Mouse (Mus musculus) liver, adult 2 months (tissue): ENCODE results near the gene Bard1.

Experiments used
- CTCF ChIP-seq: fragments of 200-500 bp; IDR thresholded peaks from 2 replicates; pipeline ENCODE4 v1.5.1; 2011; ENCODE audit warnings: low read depth, low read length, control low read depth
- POLR2A ChIP-seq: fragments of 200-500 bp; IDR thresholded peaks from 2 replicates; pipeline ENCODE4 v1.6.1; 2011; ENCODE audit warnings: low read length, control low read depth; ENCODE audit not compliant: insufficient read depth; ENCODE audit errors: extremely low read depth

- TF ChIP-seq CTCF (no peak), POLR2A (no peak)
Observed at GRCm38 (mm10) chr1:71127171-71127570, 24.2 kb upstream of the Bard1 start.
